Mouse (Mus musculus) cerebellum, adult 2 months (tissue): ENCODE measurements around the gene Tmprss4. TPM values are rescaled to one million over a fixed set of nuclear protein-coding genes. Genes with fewer than 3 reads are reported as not detected.

Experiments
- DNase-seq, 2 experiments: peaks; one replicate each; pipeline ENCODE4 v3.0.0; 2021
- H3K27ac ChIP-seq: fragments of 200-500 bp; 2 replicates; pipeline ENCODE4 v1.5.1; 2012; ENCODE audit warnings: low read length, control low read depth, inconsistent platforms; ENCODE audit not compliant: insufficient read depth
- H3K27me3 ChIP-seq: fragments of 200-500 bp; 2 replicates; pipeline ENCODE4 v1.6.1; 2012; ENCODE audit warnings: inconsistent platforms, mild to moderate bottlenecking, low read length, moderate library complexity; ENCODE audit not compliant: control insufficient read depth, insufficient read depth
- H3K4me1 ChIP-seq: fragments of 200-500 bp; 2 replicates; pipeline ENCODE4 v1.6.1; 2011; ENCODE audit warnings: low read length; ENCODE audit not compliant: control insufficient read depth, insufficient read depth
- H3K4me3 ChIP-seq: fragments of 200-500 bp; replicated peaks from 2 replicates; pipeline ENCODE3; 2011; ENCODE audit warnings: mild to moderate bottlenecking, low read depth, low read length, control low read depth; ENCODE audit not compliant: insufficient read depth
- CTCF ChIP-seq: fragments of 200-500 bp; IDR thresholded peaks from 2 replicates; pipeline ENCODE4 v1.5.1; 2011; ENCODE audit warnings: low read depth, mild to moderate bottlenecking, control low read depth, low read length, moderate library complexity, borderline replicate concordance; ENCODE audit not compliant: insufficient read depth
- POLR2A ChIP-seq: fragments of 200-500 bp; IDR thresholded peaks from 2 replicates; pipeline ENCODE4 v1.6.1; 2011; ENCODE audit warnings: low read length, control low read depth, borderline replicate concordance; ENCODE audit not compliant: insufficient read depth
- WGBS: fragments of 180-500 bp; shearing (Covaris S2); methylation state at CpG from one replicate; pipeline ENCODE4 v1.1.7; 2018; 5-methylcytosine and 5-hydroxymethylcytosine counted together
- polyA plus RNA-seq: library from polyadenylated mRNA; depleted of rRNA; stranded (reverse); fragments of >200 nt; gene quantifications from 2 replicates; pipeline ENCODE4 v1.2.3, GENCODE M21; 2012; rRNA removed

Tmprss4 gene
- 0.11 and 0.34 TPM in 2 replicates for polyA plus RNA-seq

DNA sequence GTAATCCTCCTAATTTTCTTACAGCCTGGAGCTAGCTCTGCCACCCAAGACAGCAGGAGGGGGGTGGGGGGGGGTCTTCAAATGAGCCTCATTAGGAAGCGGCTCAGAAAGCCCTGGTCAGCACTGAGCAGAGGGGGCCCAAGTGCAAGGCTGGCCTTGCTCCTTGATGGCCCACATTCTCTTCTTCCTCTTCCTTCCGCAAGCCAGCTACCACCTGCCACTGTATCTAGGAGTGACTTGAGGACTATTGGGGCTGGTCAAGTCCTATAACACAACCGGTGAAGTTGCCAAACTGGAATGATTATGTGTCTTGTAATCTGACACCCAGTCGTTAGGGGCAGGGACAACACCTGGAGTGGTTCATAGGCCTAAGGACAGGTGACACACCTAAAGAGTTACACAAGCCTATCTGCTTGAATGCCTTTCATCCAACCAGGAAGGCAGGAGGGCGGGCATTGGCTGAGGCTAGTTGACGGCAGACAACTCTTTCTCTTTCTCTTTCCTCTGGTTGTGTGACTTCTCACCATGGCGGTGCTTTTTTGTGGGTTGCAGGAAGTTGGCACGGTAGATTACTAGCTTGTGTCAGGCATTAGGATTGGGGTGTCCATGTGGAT lies at the start of gene Tmprss4:
Gene Tmprss4 (minus strand): TSS at position 296 of the 614 bp plus-strand sequence.
- no peaks in the 10 kb centered on the region for H3K27me3 ChIP-seq
- no peaks in the 10 kb centered on the region; the same call in 1 of the 2 replicates for H3K4me1 ChIP-seq
- H3K27ac ChIP-seq = no peak within 1 kb of the TSS
- TF ChIP-seq CTCF (no peak), POLR2A (no peak)
- 88% methylated on average over 8 of the region's 8 CpGs for WGBS
- no peak for DNase-seq
- H3K4me3 ChIP-seq = no peak within 1 kb of the TSS

DNA sequence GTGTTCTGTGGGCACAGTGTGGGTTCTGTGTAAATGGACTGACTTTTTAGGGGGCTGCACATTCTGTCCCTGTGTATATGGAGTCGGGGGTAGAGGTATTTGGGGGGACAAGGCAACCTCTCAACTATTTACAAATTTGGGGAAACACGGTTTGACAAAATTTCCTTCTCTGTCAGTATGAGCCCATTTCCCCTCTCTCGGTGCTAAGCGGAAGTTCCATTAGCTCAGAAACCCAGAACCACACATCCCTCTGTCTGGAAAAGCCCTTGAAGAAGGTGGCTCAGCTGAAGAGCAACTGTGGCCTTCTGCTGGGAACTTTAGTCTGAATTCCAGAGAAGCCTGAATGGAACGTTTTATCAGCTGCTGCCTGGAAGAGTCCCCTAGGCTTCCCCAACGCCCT lies 48.5 kb upstream of the Tmprss4 start:
- TF ChIP-seq POLR2A (no peak), CTCF (no peak)
- WGBS = 88% methylated on average over 6 of the region's 6 CpGs
- H3K27ac ChIP-seq = no peak overlapping the region
- H3K27me3 ChIP-seq = no peaks in the 10 kb centered on the region
- no peak overlapping the region for H3K4me3 ChIP-seq
- H3K4me1 ChIP-seq = peaks cover 15% of the 10 kb centered on the region
- no peak for DNase-seq

GRCm38 (mm10) chr9:45251990-45252389 lies 48.1 kb upstream of the Tmprss4 start:
- H3K4me1 ChIP-seq = peaks cover 15% of the 10 kb centered on the region
- no peak overlapping the region for H3K27ac ChIP-seq
- no peak for DNase-seq
- 90% methylated on average over 4 of the region's 4 CpGs for WGBS
- H3K27me3 ChIP-seq = no peaks in the 10 kb centered on the region
- H3K4me3 ChIP-seq = no peak overlapping the region
- TF ChIP-seq POLR2A = no peak
- no peak for TF ChIP-seq CTCF

DNA sequence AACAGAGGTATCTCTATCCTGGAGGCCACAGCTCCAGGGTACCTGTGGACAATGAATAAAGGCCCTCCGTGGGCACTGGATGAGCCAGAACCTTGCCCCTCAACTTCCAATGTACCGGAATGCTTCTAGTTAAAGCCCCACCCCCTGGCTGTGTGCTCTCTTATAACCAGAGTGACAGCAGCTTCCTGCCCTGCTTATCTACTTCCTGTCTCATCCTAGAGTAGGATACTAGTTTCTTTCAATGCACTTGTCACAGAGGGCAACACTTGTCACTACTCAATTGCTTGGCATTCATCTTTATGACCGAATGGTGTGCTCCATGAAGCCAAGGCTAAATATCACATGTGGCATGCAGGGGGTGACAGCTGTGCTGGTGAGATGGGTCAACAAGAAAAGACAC lies 47.4 kb upstream of the Tmprss4 start:
- no peak for DNase-seq
- peaks cover 15% of the 10 kb centered on the region for H3K4me1 ChIP-seq
- H3K4me3 ChIP-seq = no peak overlapping the region
- no peak overlapping the region for H3K27ac ChIP-seq
- H3K27me3 ChIP-seq = no peaks in the 10 kb centered on the region
- WGBS = 89% methylated on average over 3 of the region's 3 CpGs
- TF ChIP-seq POLR2A (no peak), CTCF (no peak)

DNA sequence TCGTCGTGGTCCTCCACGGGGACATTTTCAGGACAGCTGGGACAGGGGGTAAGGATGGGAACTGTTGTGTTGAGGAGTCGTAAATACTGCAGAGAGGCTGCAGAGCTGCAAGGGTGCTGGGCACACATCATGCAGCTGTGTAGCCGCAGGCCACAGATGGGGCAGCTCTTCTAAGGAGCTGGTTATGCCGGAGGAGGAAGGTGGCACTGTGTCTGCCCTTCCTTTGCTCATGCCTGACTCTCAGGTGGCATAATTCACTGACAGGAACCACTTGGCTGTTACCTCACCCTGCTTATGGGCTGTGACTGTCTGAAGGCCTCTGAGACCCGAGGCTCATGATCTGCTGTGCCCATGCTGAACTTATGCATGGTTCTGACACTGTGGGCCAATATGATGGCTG lies 46.4 kb upstream of the Tmprss4 start:
- no peak for TF ChIP-seq CTCF
- no peak for TF ChIP-seq POLR2A
- no peaks in the 10 kb centered on the region for H3K27me3 ChIP-seq
- 86% methylated on average over 7 of the region's 7 CpGs for WGBS
- H3K27ac ChIP-seq = no peak overlapping the region
- H3K4me3 ChIP-seq = no peak overlapping the region
- DNase-seq = no peak
- peaks cover 11% of the 10 kb centered on the region for H3K4me1 ChIP-seq

DNA sequence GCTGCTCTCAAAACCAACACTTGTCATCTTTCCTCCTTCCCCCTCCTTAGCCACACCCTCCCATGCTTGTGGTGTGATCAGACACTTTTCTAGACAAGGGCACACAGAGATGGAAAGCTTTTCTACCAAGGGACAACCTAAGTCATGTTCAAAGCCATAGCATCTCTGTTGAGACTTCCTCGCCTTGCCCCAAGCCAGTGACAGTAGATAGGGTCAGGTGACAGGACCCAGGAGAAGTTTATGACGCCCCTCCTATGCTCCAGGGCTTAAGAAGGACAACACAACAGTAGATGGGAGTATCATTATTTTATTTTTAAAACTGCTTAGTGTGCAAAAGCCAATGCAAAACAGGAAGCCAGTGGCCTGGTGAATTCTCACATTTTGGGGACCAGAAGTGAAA lies 43.6 kb upstream of the Tmprss4 start:
- 81% methylated on average over 2 of the region's 2 CpGs for WGBS
- Histone ChIP-seq H3K4me1 (no peaks in the 10 kb centered on the region), H3K4me3 (no peak overlapping the region), H3K27ac (no peak overlapping the region), H3K27me3 (no peaks in the 10 kb centered on the region)
- DNase-seq = no peak
- TF ChIP-seq CTCF = no peak
- TF ChIP-seq POLR2A = no peak

- TF ChIP-seq CTCF (no peak), POLR2A (no peak)
- Histone ChIP-seq H3K27me3 (no peaks in the 10 kb centered on the region), H3K4me1 (no peaks in the 10 kb centered on the region), H3K4me3 (no peak overlapping the region), H3K27ac (no peak overlapping the region)
- no peak for DNase-seq
- 90% methylated on average over 6 of the region's 6 CpGs for WGBS
Measured at GRCm38 (mm10) chr9:45246060-45246459, 42.2 kb upstream of the Tmprss4 start.

GRCm38 (mm10) chr9:45245432-45245831 lies 41.5 kb upstream of the Tmprss4 start:
- TF ChIP-seq POLR2A (no peak), CTCF (no peak)
- no peak overlapping the region for H3K27ac ChIP-seq
- no peak for DNase-seq
- no peak overlapping the region for H3K4me3 ChIP-seq
- no peaks in the 10 kb centered on the region for H3K27me3 ChIP-seq
- WGBS = 84% methylated on average over 1 of the region's 1 CpGs
- H3K4me1 ChIP-seq = no peaks in the 10 kb centered on the region
